Mouse (Mus musculus): Measurements from ENCODE around the gene Gm6685.

DNA sequence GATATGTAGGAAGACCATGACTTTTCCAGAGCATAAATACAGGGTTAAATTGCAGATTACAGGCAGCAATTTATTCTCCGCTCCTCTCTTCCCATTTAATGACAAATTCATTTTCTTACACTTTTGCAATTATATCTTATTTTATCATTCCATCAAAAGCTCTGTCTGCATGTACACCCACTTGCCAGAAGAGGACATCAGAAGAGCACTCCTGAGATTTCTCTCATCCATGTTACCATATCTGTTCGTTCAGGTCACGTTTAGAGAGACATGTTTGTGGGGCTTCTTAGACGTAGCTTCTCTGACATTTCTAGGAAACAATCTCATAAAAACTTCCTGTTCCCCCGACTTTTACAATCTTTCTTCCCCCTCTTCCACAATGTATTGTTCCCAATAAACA, 2.2 kb upstream of the Gm6685 start:
- no peak for TF ChIP-seq POLR2A (IDR thresholded peaks at IDR 0.05; ENCODE audit: insufficient read depth, low read length)
- no peak for TF ChIP-seq EP300 (IDR thresholded peaks at IDR 0.05; ENCODE audit: insufficient read depth, low read depth, low read length)

Data from ES-Bruce4 (cell line).